ENCODE assay signal across 9 mouse cellular contexts in genomic region chr9:88274040-88274439, GRCm38 (mm10). TPM values are rescaled to one million over a fixed set of nuclear protein-coding genes. Genes with fewer than 3 reads are reported as not detected.
DNase-seq lines count a peak whose midpoint lies in the region; ATAC-seq lines count a peak whose summit lies in the region.
"Had no signal": no experiment of that assay in that cellular context is flagged by ENCODE, and none has a peak within 500 bp of the region (broad histone marks: within the 10 kb centered on the region; RNA-seq: fewer than 3 reads in every experiment).

No protein-coding gene starts in this region.

- no peak for ATAC-seq in frontal cortex, adult (ENCODE audit: low TSS enrichment)

- peak; percentile 8 for DNase-seq in gastrocnemius, postnatal 25 days
- no peak for DNase-seq in gastrocnemius, postnatal 10 days
- DNase-seq in adipocyte (ENCODE audit: low spot score): peak; percentile 99
- peak; percentile 58 to 77 for DNase-seq in heart, adult 9 months (ENCODE audit: low spot score in 2 of 2)
- DNase-seq in large intestine, adult 2 months (ENCODE audit: low read depth, low spot score): peak; percentile 90
- DNase-seq in thymus, postnatal 25 days: no peak
- no peak for DNase-seq in spleen, adult 18-20 months

RNA-seq across cellular contexts. Expression of gene Nt5e, which starts 53.0 kb away (rescaled TPM):
- total RNA-seq in gastrocnemius, postnatal 25 days (2021): 1 to 10 TPM; 2.3 to 3.2 TPM
- total RNA-seq in gastrocnemius, postnatal 10 days (2021): 1 to 10 TPM; 7.2 to 8.4 TPM
- 5.4 and 19.0 TPM in 2 replicates for polyA plus RNA-seq in large intestine, adult 2 months (2012; rRNA removed)
- polyA plus RNA-seq: G1E had no signal

Comparison
In these comparisons a context has a peak if more than half of its experiments do, and no peak if none do; other contexts are left out.
1. DNase-seq: peak in gastrocnemius, postnatal 25 days (single experiment), adipocyte (single experiment), heart, adult 9 months (2 of 2) and large intestine, adult 2 months (single experiment); none in gastrocnemius, postnatal 10 days (single experiment), thymus, postnatal 25 days (single experiment) and spleen, adult 18-20 months (0 of 2).